Mouse (Mus musculus): ENCODE measurements around the gene Reep1. TPM values are rescaled to one million over a fixed set of nuclear protein-coding genes. Genes with fewer than 3 reads are reported as not detected.

The Reep1 gene
- polyA plus RNA-seq (2017; shearing (Covaris generic)), result 0.74 TPM

DNA sequence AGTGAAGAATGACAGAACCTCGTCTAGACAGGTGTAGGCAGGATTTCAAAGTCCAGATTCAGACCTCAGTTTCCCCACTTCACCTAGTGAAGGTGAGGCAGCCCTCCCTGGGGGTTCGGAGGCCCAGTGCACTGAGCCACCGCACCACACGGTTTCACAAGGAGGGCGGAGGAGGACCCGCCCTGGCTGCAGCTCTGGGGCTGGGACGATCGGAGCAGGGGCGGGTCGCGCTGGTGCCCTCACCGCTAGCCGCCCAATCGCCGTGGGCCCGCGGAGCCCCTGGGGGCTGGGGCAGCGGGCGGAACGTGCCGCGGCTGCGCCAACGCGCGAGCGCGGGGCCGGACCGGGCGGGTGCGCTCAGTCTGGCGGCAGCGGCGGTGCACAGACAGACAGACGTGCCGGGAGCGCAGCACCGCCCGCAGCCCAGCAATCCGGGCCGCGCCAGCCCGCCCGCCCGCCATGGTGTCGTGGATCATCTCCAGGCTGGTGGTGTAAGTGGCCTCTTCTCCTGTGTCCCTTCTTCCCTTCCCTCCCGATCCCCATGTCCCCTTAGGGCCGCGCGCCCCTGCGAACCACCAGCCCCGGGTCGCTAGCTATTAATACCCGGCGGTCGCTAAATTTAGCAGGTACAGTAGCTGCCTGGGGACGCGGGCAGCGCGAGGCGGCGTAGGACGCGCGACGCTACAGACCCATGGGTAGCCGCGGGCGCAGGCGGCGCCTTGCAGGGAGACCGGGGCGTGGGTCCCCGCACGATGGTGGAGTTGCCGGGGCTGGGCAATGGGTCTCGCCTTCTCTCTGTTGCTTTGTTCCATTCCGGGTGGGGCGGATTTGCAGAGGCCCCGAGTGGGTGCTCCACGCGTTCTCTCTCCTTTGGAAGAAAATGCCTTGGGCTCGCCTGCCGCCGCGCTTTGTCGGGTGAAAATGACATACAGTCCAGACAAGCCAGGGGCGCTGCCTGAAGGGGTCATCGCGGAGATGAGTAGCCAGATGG is at the start of gene Reep1:
Gene Reep1 (plus strand): TSS at position 51 of the 991 bp plus-strand sequence.

DNA sequence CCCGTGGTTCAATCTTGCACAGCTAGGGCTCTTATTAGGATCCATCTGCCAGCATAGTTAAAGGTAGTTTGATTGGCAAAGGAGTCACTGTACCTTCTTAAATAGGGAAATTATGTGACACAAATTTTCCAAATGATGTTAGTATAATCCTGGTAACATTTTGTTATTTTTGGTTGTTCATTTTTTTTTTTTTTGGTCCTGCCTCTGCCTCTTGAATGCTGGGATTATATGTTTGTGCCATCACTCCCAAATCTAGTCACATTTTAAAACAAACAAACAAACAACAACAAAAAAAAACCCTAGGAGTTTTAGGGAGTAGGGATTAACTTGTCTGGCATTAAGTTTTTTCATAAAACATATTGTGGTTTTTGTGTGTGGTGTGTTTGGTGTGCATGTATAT is 119.5 kb downstream of the Reep1 start, which contains the start of gene Mrpl35:
Gene Mrpl35 (minus strand): TSS at position 101 of the 400 bp plus-strand sequence.

DNA sequence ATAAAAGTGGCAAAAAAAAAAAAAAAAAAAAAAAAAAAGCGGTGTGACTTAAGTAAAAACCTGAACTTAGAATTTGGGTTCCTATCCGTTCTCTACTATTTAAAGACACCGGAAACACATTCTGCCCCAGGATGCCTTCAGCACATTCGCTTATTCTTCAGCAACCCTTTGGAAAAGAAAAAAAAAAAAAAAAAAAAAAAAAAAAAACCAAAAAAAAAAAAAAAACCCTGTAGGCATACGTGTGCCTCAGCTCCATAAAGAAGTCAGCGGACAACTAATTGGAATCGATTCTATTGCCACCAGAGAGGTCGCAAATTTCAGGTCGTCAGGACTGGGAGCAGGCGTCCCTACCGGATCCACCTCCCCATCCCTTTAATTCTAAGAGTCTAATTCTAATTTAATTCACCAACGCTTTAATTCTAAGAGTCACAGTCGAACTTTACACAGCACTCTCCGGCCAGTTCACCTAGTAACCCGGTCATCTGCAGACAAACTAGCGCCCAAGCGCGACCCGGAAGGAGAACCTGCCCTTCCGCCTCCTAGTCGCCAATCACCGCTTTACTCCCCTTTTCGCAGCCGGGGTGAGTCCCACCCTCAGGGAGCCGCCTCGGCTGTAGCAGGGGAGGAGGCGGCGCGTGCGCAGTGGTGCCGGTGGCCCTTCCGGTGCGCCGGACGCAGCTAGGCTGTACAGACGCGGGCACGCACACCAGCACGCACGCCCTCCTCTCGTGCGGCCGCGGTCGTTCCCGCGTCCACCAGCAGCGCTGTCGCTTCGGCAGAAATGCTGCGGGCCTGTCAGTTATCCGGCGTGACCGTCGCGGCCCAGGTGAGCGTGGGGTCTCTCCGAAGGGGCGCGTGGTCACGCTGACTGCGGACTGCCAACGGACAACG is 123.6 kb downstream of the Reep1 start, which contains the start of gene Immt:
Gene Immt (plus strand): TSS at position 642 of the 891 bp plus-strand sequence.

Other genes with a start within 250 kb of the Reep1 start
- gene Rnf103, start 213.7 kb upstream of the Reep1 start, polyA plus RNA-seq (2017; shearing (Covaris generic)), result 1.9 TPM
- gene Chmp3, start 163.8 kb upstream of the Reep1 start, polyA plus RNA-seq (2017; shearing (Covaris generic)), result 97.3 TPM
- gene Kdm3a, start 74.6 kb upstream of the Reep1 start, polyA plus RNA-seq (2017; shearing (Covaris generic)), result 110 TPM
- 52.3 TPM for gene Mrpl35, start 119.4 kb downstream of the Reep1 start, polyA plus RNA-seq (2017; shearing (Covaris generic))
- gene Immt, start 123.8 kb downstream of the Reep1 start, polyA plus RNA-seq (2017; shearing (Covaris generic)), result 130 TPM
- gene Ptcd3, start 201.2 kb downstream of the Reep1 start, polyA plus RNA-seq (2017; shearing (Covaris generic)), result 95.9 TPM
- 40.7 TPM for gene Polr1a, start 201.5 kb downstream of the Reep1 start, polyA plus RNA-seq (2017; shearing (Covaris generic))

Measured in CD4-positive, CD25-positive, alpha-beta regulatory T cell, adult 9 weeks (primary cell).